Mouse (Mus musculus) liver, embryonic 12.5 days (tissue): ENCODE results near the gene Hdgfl2. TPM values are rescaled to one million over a fixed set of nuclear protein-coding genes. Genes with fewer than 3 reads are reported as not detected.
"Not testable (repeated sequence)": the region's sequence is repeated elsewhere in the genome, so short reads cannot be mapped to it uniquely, and the experiment has no call there.

ENCODE experiments used
- ATAC-seq: fragments of 200-750 bp; cut with Nextera tagmentation; 2 replicates; pipeline ENCODE4 v1.8.0; 2017; ENCODE audit warnings: moderate number of reproducible peaks, mild to moderate bottlenecking, moderate library complexity
- H3K27ac ChIP-seq: fragments of 300-500 bp; sonication (generic); 2 replicates; pipeline ENCODE4 v1.5.1; 2016; ENCODE audit warnings: mild to moderate bottlenecking
- H3K27me3 ChIP-seq: fragments of 300-500 bp; sonication (generic); replicated peaks from 2 replicates; pipeline ENCODE4 v1.6.1; 2016; ENCODE audit warnings: mild to moderate bottlenecking, moderate library complexity
- H3K36me3 ChIP-seq: fragments of 300-500 bp; sonication (generic); 2 replicates; pipeline ENCODE4 v1.6.1; 2016; ENCODE audit warnings: mild to moderate bottlenecking, moderate library complexity
- H3K4me1 ChIP-seq: fragments of 300-500 bp; sonication (generic); 2 replicates; pipeline ENCODE4 v1.6.1; 2016
- H3K4me2 ChIP-seq: fragments of 300-500 bp; sonication (generic); 2 replicates; pipeline ENCODE4 v1.6.1; 2016; ENCODE audit warnings: mild to moderate bottlenecking, moderate library complexity
- H3K4me3 ChIP-seq: fragments of 300-500 bp; sonication (generic); 2 replicates; pipeline ENCODE4 v1.5.1; 2016; ENCODE audit warnings: mild to moderate bottlenecking, moderate library complexity
- H3K9ac ChIP-seq: fragments of 300-500 bp; sonication (generic); 2 replicates; pipeline ENCODE4 v1.6.1; 2016; ENCODE audit warnings: mild to moderate bottlenecking, moderate library complexity
- H3K9me3 ChIP-seq: fragments of 300-500 bp; sonication (generic); replicated peaks from 2 replicates; pipeline ENCODE4 v1.6.1; 2016; ENCODE audit warnings: mild to moderate bottlenecking, moderate library complexity
- WGBS: fragments of 180-500 bp; shearing (Covaris S2); methylation state at CpG from one replicate; pipeline ENCODE4 v1.1.7; 2016; ENCODE audit not compliant: insufficient replicate concordance; 5-methylcytosine and 5-hydroxymethylcytosine counted together
- polyA plus RNA-seq: library from polyadenylated mRNA; unstranded; fragments of >200 nt; fragmentation: Nextera tagmentation; extraction: Ambion mirVana; gene quantifications from 2 replicates; pipeline ENCODE4 v1.2.1, GENCODE M21; 2016

Hdgfl2 gene
- polyA plus RNA-seq, 1 experiment from 2014 or later: 89.4 TPM

DNA sequence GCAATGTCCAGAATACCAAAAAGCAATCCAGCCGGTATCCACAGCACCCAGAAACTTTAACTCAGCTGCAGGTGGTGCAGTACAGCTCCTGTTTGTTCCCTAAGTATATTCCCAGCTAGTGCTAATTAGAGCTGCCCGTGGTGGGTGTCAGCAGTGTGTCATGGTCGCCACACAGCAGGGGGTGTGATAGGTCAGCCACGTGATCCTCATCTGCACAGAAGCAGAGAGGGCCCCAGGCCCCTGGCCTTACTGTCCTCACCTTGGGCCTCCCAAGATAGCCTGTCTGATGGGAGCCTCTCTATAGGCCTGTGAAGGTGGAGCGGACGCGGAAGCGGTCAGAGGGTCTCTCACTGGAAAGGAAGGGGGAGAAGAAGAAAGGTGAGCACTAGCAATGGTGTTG, 18.7 kb downstream of the Hdgfl2 start:
- H3K4me1 ChIP-seq: no peaks in the 10 kb centered on the region
- no peak overlapping the region for H3K4me3 ChIP-seq
- ATAC-seq: no peak
- WGBS: 90% methylated on average over 8 of the region's 8 CpGs
- no peak overlapping the region for H3K9ac ChIP-seq
- no peak overlapping the region for H3K27ac ChIP-seq
- no peak overlapping the region for H3K4me2 ChIP-seq
- H3K36me3 ChIP-seq: peaks cover 98% of the 10 kb centered on the region
- no peaks in the 10 kb centered on the region for H3K27me3 ChIP-seq
- no peaks in the 10 kb centered on the region for H3K9me3 ChIP-seq

GRCm38 (mm10) chr17:56098711-56099572, 19.5 kb downstream of the Hdgfl2 start:
- no peaks in the 10 kb centered on the region for H3K4me1 ChIP-seq
- no peaks in the 10 kb centered on the region for H3K9me3 ChIP-seq
- no peak overlapping the region for H3K4me2 ChIP-seq
- no peak overlapping the region for H3K9ac ChIP-seq
- H3K36me3 ChIP-seq: peaks cover 99% of the 10 kb centered on the region
- WGBS: 85% methylated on average over 15 of the region's 15 CpGs
- ATAC-seq: no peak
- no peaks in the 10 kb centered on the region for H3K27me3 ChIP-seq
- no peak overlapping the region for H3K4me3 ChIP-seq
- H3K27ac ChIP-seq: no peak overlapping the region

GRCm38 (mm10) chr17:56100811-56101210, 21.4 kb downstream of the Hdgfl2 start:
- no peak overlapping the region for H3K4me3 ChIP-seq
- WGBS: 85% methylated on average over 3 of the region's 3 CpGs
- H3K36me3 ChIP-seq: peaks cover 83% of the 10 kb centered on the region
- H3K27ac ChIP-seq: no peak overlapping the region
- H3K4me2 ChIP-seq: no peak overlapping the region
- no peak for ATAC-seq
- H3K9me3 ChIP-seq: no peaks in the 10 kb centered on the region
- H3K9ac ChIP-seq: no peak overlapping the region
- no peaks in the 10 kb centered on the region for H3K4me1 ChIP-seq
- no peaks in the 10 kb centered on the region for H3K27me3 ChIP-seq

GRCm38 (mm10) chr17:56102158-56102557, 22.7 kb downstream of the Hdgfl2 start:
- no peak overlapping the region for H3K4me2 ChIP-seq
- no peaks in the 10 kb centered on the region for H3K4me1 ChIP-seq
- no peaks in the 10 kb centered on the region for H3K9me3 ChIP-seq
- peaks cover 70% of the 10 kb centered on the region for H3K36me3 ChIP-seq
- no peak for ATAC-seq
- H3K27ac ChIP-seq: no peak overlapping the region
- no peak overlapping the region for H3K9ac ChIP-seq
- no peak overlapping the region for H3K4me3 ChIP-seq
- H3K27me3 ChIP-seq: no peaks in the 10 kb centered on the region
- WGBS: 81% methylated on average over 5 of the region's 5 CpGs

DNA sequence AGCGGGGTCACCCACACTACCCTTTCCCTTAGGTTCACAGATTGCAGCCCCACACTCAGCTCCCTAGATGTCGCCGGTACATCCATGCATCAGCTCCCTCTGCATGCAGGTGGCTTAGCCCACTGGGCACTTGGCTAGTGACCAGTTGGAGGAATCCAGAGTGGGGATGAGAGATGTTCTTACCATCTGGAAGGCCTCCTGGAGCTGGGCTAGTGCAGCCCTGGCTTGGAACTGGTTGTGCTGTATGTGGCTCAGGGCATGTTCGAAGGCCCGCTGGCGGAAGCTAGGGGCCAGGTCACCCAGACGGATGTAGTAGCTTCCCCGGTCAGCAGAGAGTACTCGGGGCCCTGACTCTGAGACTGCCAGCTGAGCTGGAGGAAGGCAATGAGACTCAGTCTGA, 23.5 kb downstream of the Hdgfl2 start:
- no peak for ATAC-seq
- H3K27ac ChIP-seq: no peak overlapping the region
- H3K9ac ChIP-seq: no peak overlapping the region
- no peaks in the 10 kb centered on the region for H3K9me3 ChIP-seq
- H3K27me3 ChIP-seq: no peaks in the 10 kb centered on the region
- no peak overlapping the region for H3K4me3 ChIP-seq
- WGBS: 88% methylated on average over 9 of the region's 9 CpGs
- no peaks in the 10 kb centered on the region for H3K4me1 ChIP-seq
- H3K4me2 ChIP-seq: no peak overlapping the region
- peaks cover 62% of the 10 kb centered on the region for H3K36me3 ChIP-seq

GRCm38 (mm10) chr17:56103465-56104285, 24.2 kb downstream of the Hdgfl2 start:
- peaks cover 55% of the 10 kb centered on the region for H3K36me3 ChIP-seq
- no peak overlapping the region for H3K4me2 ChIP-seq
- no peak overlapping the region for H3K4me3 ChIP-seq
- no peaks in the 10 kb centered on the region for H3K4me1 ChIP-seq
- 85% methylated on average over 8 of the region's 8 CpGs for WGBS
- no peak overlapping the region for H3K27ac ChIP-seq
- H3K9me3 ChIP-seq: no peaks in the 10 kb centered on the region
- H3K9ac ChIP-seq: no peak overlapping the region
- ATAC-seq: no peak
- H3K27me3 ChIP-seq: no peaks in the 10 kb centered on the region

GRCm38 (mm10) chr17:56104821-56105220, 25.4 kb downstream of the Hdgfl2 start:
- not testable (repeated sequence) for H3K9ac ChIP-seq, H3K27ac ChIP-seq, H3K4me3 ChIP-seq, H3K27me3 ChIP-seq, H3K4me2 ChIP-seq, H3K4me1 ChIP-seq, H3K9me3 ChIP-seq, ATAC-seq
- 70% methylated on average over 3 of the region's 5 CpGs for WGBS
- peaks cover 43% of the 10 kb centered on the region for H3K36me3 ChIP-seq

DNA sequence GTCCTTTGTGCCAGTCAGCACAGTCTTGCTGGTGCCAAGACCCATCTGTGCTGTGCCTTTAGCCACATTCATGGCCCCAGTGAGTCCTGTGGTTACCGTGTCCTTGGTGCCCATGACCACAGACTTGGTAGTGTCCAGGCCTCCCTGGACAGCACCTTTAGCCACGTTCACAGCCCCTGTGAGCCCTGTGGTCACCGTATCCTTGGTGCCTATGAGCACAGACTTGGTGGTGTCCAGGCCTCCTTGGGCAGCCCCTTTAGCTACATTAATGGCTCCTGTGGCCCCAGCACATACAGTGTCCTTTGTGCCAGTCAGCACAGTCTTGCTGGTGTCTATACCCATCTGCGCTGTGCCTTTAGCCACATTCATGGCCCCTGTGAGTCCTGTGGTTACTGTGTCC, 27.0 kb downstream of the Hdgfl2 start:
- WGBS: 84% methylated on average over 4 of the region's 4 CpGs

DNA sequence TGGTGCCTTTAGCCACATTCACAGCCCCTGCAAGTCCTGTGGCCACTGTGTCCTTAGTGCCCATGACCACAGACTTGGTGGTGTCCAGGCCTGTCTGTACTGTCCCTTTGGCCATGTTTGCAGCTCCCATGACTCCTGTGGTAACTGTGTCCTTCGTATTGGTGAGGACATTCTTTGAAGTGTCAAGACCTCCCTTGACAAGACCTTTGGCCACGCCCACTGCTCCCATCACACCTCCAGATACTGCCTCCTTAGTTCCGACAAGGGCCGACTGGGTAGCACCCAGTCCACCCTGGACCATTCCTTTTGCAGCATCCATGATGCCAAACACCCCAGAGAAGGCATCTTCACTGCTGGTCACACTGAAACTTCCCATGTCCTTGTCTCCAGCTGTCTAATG, 27.5 kb downstream of the Hdgfl2 start:
- no peak for ATAC-seq
- H3K36me3 ChIP-seq: peaks cover 22% of the 10 kb centered on the region
- H3K4me1 ChIP-seq: no peaks in the 10 kb centered on the region
- WGBS: 52% methylated on average over 4 of the region's 4 CpGs
- H3K9me3 ChIP-seq: no peaks in the 10 kb centered on the region
- H3K27ac ChIP-seq: no peak overlapping the region
- no peak overlapping the region for H3K9ac ChIP-seq
- no peaks in the 10 kb centered on the region for H3K27me3 ChIP-seq
- no peak overlapping the region for H3K4me2 ChIP-seq
- no peak overlapping the region for H3K4me3 ChIP-seq

More for the DNA sequence above, 27.0 kb downstream of the Hdgfl2 start:
- ATAC-seq, H3K4me1 ChIP-seq, H3K27ac ChIP-seq, H3K4me3 ChIP-seq, H3K27me3 ChIP-seq, H3K9me3 ChIP-seq, H3K9ac ChIP-seq, H3K4me2 ChIP-seq: not testable (repeated sequence)
- peaks cover 27% of the 10 kb centered on the region for H3K36me3 ChIP-seq

DNA sequence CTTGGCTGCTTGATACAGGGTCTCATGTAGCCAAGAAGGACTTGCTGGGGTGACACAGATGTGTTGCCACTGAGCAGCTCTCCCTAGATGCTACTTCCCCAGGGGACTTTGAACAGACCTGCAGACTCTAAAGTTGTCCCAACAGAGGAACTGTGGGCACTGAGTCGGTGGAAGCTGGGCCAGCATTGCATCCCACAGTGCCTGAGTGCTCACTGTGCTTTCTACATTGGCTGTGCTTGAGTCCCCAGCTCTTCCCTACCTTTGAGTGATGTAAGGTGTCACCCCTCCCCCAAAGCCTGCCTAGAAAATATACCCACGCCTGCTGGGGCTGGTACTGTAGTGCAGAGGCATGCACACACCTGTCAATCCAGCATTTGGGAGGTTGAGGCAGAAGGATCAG, 28.3 kb downstream of the Hdgfl2 start:
- ATAC-seq: no peak

DNA sequence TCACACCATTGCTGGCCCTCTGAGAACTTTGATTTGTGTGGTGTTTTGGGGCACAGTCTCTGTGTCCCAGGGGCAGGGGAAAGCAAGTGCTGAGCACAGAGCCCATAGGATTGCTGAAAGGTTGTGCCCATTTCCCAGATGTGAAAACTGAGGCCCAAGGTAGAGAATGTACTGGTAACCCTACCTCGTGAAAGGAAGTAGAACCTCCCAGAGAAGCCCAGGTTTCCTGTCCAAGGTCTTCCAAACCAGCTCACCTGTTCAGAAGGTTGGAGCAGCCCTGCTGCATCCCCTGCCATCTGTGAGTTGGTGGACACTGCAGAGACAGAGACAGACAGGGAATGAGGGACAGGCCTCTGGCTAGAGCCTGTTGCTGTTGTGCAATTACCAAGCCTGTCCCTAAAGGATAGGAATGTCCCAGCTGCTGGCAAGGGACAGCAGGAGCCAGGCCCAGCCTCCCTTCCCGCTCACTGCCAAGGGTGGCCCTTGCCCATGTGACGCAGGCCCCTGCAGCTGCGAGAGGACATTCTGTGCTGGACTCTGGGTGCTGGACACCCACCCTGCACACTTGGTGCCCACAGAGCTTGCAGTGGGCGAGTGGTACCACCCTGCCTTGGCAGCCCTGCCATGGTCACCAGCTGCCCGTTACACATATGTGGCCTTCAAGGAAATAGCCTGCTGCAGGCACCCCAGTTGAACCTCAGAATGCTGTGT, 29.1 kb downstream of the Hdgfl2 start:
- H3K27ac ChIP-seq: no peak overlapping the region
- ATAC-seq: no peak
- no peak overlapping the region for H3K9ac ChIP-seq
- no peaks in the 10 kb centered on the region for H3K4me1 ChIP-seq
- 67% methylated on average over 6 of the region's 6 CpGs for WGBS
- no peak overlapping the region for H3K4me3 ChIP-seq
- peaks cover 6% of the 10 kb centered on the region for H3K36me3 ChIP-seq
- H3K9me3 ChIP-seq: no peaks in the 10 kb centered on the region
- H3K4me2 ChIP-seq: no peak overlapping the region
- no peaks in the 10 kb centered on the region for H3K27me3 ChIP-seq

More for the DNA sequence above, 28.3 kb downstream of the Hdgfl2 start:
- H3K9ac ChIP-seq: no peak overlapping the region
- peaks cover 14% of the 10 kb centered on the region for H3K36me3 ChIP-seq
- H3K27ac ChIP-seq: no peak overlapping the region
- WGBS: 51% methylated on average over 2 of the region's 2 CpGs
- no peak overlapping the region for H3K4me3 ChIP-seq
- H3K4me1 ChIP-seq: no peaks in the 10 kb centered on the region
- no peak overlapping the region for H3K4me2 ChIP-seq
- H3K27me3 ChIP-seq: no peaks in the 10 kb centered on the region
- H3K9me3 ChIP-seq: no peaks in the 10 kb centered on the region
